Mouse (Mus musculus): ENCODE data around the gene Kxd1. TPM values are rescaled to one million over a fixed set of nuclear protein-coding genes. Genes with fewer than 3 reads are reported as not detected.
A peak's percentile ranks its signal among the peaks of the same experiment; 100 is the strongest.

Kxd1 gene
- polyA plus RNA-seq, 1 experiment from 2014 or later = 50.8 TPM

DNA sequence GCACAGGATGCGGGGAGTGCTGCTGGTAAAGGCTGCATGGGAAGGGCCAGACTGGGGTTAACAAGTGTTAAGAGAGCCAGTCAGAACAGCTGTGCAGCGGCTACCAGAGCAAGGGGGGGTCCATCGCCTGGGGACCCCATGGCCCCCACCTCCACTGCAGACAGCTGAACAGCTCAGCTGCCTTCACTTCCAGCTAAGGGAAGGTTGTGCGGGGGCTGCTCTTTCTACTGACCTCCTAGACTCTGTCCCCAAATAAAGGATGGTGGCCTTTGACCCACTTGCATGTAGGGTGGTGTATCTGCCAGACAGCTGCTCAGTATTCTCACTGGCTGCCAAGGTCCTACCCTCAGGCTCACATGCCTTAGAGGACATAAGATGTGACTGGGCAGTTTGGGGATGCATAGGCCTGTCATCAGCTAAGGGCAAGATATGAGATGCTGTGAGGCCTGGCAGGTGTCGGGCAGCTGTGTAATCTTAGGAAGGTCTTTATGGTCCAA lies 60.5 kb downstream of the Kxd1 start:
- ATAC-seq (ENCODE audit: low FRiP score) = no peak
- Histone ChIP-seq H3K9ac (no peak overlapping the region), H3K9me3 (no peaks in the 10 kb centered on the region), H3K4me3 (replicated peaks) (no peak overlapping the region), H3K4me1 (peaks cover 11% of the 10 kb centered on the region; the same call in 1 of the 2 replicates), H3K36me3 (replicated peaks) (no peaks in the 10 kb centered on the region; the same call in 1 of the 2 replicates), H3K27me3 (no peaks in the 10 kb centered on the region), H3K4me2 (no peak overlapping the region), H3K27ac (no peak overlapping the region)
- WGBS = 85% methylated on average over 5 of the region's 5 CpGs

DNA sequence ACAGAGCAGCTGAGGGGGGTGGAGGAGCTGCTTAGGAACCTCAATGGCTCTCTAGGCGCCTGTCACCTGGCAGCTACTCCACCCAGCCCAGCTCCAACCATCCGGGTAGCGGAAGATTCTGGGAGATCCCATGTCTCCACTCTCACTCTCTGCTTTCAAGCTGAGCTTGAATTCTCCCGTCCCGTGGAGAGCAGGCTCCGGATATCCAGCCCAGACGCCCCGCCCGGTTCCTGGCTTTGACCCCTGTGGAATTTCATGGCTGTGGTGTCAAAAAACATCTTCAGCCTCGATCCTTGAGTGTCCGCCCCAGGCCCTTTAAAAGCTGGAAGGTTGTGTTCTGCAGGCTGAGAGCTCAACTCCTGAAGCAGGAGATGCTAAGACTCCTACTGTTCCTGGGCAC lies 61.0 kb downstream of the Kxd1 start:
- H3K4me2 ChIP-seq = no peak overlapping the region
- H3K9ac ChIP-seq = no peak overlapping the region
- 81% methylated on average over 11 of the region's 11 CpGs for WGBS
- H3K27ac ChIP-seq = no peak overlapping the region
- H3K27me3 ChIP-seq = no peaks in the 10 kb centered on the region
- ATAC-seq (ENCODE audit: low FRiP score) = no peak
- H3K9me3 ChIP-seq = no peaks in the 10 kb centered on the region
- H3K36me3 ChIP-seq (replicated peaks) = no peaks in the 10 kb centered on the region; the same call in 1 of the 2 replicates
- peaks cover 11% of the 10 kb centered on the region; the same call in 1 of the 2 replicates for H3K4me1 ChIP-seq
- no peak overlapping the region for H3K4me3 ChIP-seq (replicated peaks)

DNA sequence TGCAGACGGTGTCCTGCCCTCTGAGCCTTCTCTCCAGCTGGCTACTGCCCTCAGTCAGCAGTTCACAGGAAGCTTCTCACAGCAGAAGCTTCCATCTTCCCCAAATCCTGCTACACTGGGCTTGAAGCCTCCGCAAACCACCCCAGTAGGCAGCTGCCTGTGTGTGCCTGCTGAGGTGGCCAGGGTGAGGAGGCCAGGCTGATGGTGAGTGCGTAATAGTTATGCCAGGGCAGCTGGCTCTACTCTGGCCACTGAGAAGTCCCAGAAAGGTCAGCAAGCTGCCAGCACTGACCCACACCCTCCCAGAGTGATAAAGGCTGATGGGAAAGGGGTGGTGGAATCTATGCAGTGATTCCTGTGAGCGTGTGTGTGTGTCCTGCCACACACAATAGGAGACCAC lies 61.5 kb downstream of the Kxd1 start:
- H3K4me1 ChIP-seq = peaks cover 11% of the 10 kb centered on the region; the same call in 1 of the 2 replicates
- no peak overlapping the region for H3K4me2 ChIP-seq
- no peaks in the 10 kb centered on the region for H3K9me3 ChIP-seq
- no peaks in the 10 kb centered on the region; the same call in 1 of the 2 replicates for H3K36me3 ChIP-seq (replicated peaks)
- no peak overlapping the region for H3K4me3 ChIP-seq (replicated peaks)
- no peaks in the 10 kb centered on the region for H3K27me3 ChIP-seq
- H3K27ac ChIP-seq = no peak overlapping the region
- no peak for ATAC-seq (ENCODE audit: low FRiP score)
- 87% methylated on average over 4 of the region's 4 CpGs for WGBS
- no peak overlapping the region for H3K9ac ChIP-seq

GRCm38 (mm10) chr8:70465701-70466100 lies 62.1 kb downstream of the Kxd1 start:
- H3K9me3 ChIP-seq = no peaks in the 10 kb centered on the region
- H3K27ac ChIP-seq = no peak overlapping the region
- H3K9ac ChIP-seq = no peak overlapping the region
- ATAC-seq (ENCODE audit: low FRiP score) = no peak
- peaks cover 11% of the 10 kb centered on the region; the same call in 1 of the 2 replicates for H3K4me1 ChIP-seq
- 99% methylated on average over 4 of the region's 4 CpGs for WGBS
- H3K4me2 ChIP-seq = no peak overlapping the region
- no peaks in the 10 kb centered on the region; the same call in 1 of the 2 replicates for H3K36me3 ChIP-seq (replicated peaks)
- H3K27me3 ChIP-seq = no peaks in the 10 kb centered on the region
- H3K4me3 ChIP-seq (replicated peaks) = no peak overlapping the region

- Histone ChIP-seq H3K4me1 (0 out of 2 replicates have a peak, but pooled peaks cover 5% of the 10 kb centered on the region), H3K9me3 (no peaks in the 10 kb centered on the region), H3K4me3 (replicated peaks) (no peak overlapping the region), H3K4me2 (no peak overlapping the region), H3K36me3 (replicated peaks) (no peaks in the 10 kb centered on the region; the same call in 1 of the 2 replicates), H3K27ac (no peak overlapping the region), H3K9ac (no peak overlapping the region), H3K27me3 (no peaks in the 10 kb centered on the region)
- 91% methylated on average over 6 of the region's 6 CpGs for WGBS
- no peak for ATAC-seq (ENCODE audit: low FRiP score)
Measured at GRCm38 (mm10) chr8:70464162-70464561, 63.6 kb downstream of the Kxd1 start.

GRCm38 (mm10) chr8:70463306-70463705 lies 64.5 kb downstream of the Kxd1 start:
- H3K4me2 ChIP-seq = no peak overlapping the region
- H3K36me3 ChIP-seq (replicated peaks) = no peaks in the 10 kb centered on the region; the same call in 1 of the 2 replicates
- no peaks in the 10 kb centered on the region for H3K27me3 ChIP-seq
- no peak overlapping the region for H3K9ac ChIP-seq
- no peak overlapping the region for H3K27ac ChIP-seq
- H3K9me3 ChIP-seq = no peaks in the 10 kb centered on the region
- ATAC-seq (ENCODE audit: low FRiP score) = no peak
- H3K4me3 ChIP-seq (replicated peaks) = no peak overlapping the region
- 0 out of 2 replicates have a peak, but pooled peaks cover 5% of the 10 kb centered on the region for H3K4me1 ChIP-seq
- WGBS = 80% methylated on average over 4 of the region's 4 CpGs

- no peak overlapping the region for H3K4me2 ChIP-seq
- WGBS = 97% methylated on average over 8 of the region's 8 CpGs
- no peak overlapping the region for H3K9ac ChIP-seq
- no peaks in the 10 kb centered on the region for H3K27me3 ChIP-seq
- 0 out of 2 replicates have a peak, but pooled peaks cover 5% of the 10 kb centered on the region for H3K4me1 ChIP-seq
- H3K9me3 ChIP-seq = no peaks in the 10 kb centered on the region
- no peak overlapping the region for H3K4me3 ChIP-seq (replicated peaks)
- no peaks in the 10 kb centered on the region; the same call in 1 of the 2 replicates for H3K36me3 ChIP-seq (replicated peaks)
- no peak overlapping the region for H3K27ac ChIP-seq
- no peak for ATAC-seq (ENCODE audit: low FRiP score)
Measured at GRCm38 (mm10) chr8:70462516-70462813, 65.3 kb downstream of the Kxd1 start.

DNA sequence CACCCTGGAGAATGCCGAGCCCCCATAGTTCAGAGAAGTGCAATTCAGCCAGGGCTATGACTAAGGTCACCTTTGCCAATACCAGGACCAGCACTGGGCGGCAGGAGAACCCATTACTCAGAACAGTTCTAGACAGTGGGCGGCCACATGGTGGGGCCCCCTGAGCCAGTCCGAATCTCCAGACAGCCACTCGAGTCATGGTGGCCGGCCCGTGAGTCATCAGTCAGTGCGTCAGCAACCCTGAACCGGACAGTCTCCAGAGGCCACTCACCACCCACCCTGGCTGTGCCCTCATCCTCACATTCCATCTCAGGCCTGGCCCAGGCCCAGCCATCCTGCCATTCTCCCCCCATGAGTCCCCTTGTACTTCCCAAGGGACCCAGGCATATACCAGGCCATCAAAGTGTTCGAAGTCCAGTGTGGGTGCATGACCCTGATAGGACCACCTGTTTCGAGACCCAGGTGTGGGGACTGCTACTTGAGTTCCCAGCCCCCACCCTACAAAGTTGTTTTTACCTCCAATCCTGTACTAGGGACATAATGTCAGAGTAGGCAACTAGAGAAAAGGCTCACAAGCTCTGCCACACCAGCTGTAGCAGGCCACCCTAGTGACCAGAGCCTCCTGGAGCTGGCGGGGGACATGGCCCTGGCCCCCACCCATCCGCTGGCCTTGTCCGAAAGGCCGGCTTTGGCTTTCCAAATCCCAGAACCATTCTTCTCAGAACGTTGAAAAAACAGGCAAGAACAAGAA lies 65.8 kb downstream of the Kxd1 start:
- WGBS = 91% methylated on average over 16 of the region's 16 CpGs
- Histone ChIP-seq H3K4me1 (0 out of 2 replicates have a peak, but pooled peaks cover 5% of the 10 kb centered on the region), H3K9ac (no peak overlapping the region), H3K4me3 (replicated peaks) (no peak overlapping the region), H3K4me2 (no peak overlapping the region), H3K27ac (no peak overlapping the region), H3K27me3 (no peaks in the 10 kb centered on the region), H3K36me3 (replicated peaks) (no peaks in the 10 kb centered on the region; the same call in 1 of the 2 replicates), H3K9me3 (no peaks in the 10 kb centered on the region)
- 0 out of 2 replicates have a peak, but pooled peaks have one; percentile 11 for ATAC-seq (ENCODE audit: low FRiP score)

DNA sequence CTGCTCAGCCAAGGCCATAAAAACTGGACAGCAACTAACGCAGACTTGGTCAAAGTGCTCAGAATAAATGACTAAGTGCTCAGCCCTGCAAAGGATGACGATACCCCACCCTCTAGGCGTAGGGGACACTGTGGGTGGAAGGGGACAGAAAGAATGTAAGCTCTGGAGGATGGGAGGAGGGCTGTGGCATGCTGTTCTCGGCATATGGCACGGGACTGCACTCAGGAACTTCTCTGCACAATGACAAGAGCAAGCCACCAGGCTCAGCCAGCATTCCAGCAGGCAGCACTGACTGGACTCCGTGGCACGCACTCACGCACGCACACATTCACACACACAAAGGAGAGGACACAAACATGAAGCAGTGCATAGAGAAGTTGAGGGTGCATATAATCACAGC lies 67.2 kb downstream of the Kxd1 start:
- Histone ChIP-seq H3K27ac (no peak overlapping the region), H3K9ac (no peak overlapping the region), H3K4me3 (replicated peaks) (no peak overlapping the region), H3K4me1 (0 out of 2 replicates have a peak, but pooled peaks cover 5% of the 10 kb centered on the region), H3K9me3 (no peaks in the 10 kb centered on the region), H3K4me2 (no peak overlapping the region), H3K27me3 (no peaks in the 10 kb centered on the region), H3K36me3 (replicated peaks) (no peaks in the 10 kb centered on the region; the same call in 1 of the 2 replicates)
- WGBS = 82% methylated on average over 9 of the region's 9 CpGs
- ATAC-seq (ENCODE audit: low FRiP score) = no peak

DNA sequence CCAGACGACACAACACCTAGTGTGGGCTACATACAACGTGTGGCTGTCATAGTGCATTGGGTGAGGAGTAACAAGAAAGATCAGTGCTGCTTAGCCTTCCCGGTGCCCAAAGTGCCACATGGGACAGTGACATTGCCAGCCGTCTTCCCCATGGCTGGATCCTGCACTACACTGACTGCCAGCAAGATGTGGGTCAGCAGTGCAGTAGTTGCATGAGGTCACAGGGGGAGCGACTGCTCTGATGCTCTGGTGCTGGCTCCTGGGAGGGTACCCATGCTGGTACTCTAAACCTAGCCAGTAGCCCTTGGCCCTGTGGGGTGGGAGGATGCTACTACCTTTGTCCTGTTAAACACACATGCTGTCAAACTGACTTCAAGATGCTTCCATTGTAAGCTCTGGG lies 67.6 kb downstream of the Kxd1 start:
- WGBS = 93% methylated on average over 5 of the region's 5 CpGs
- H3K27me3 ChIP-seq = no peaks in the 10 kb centered on the region
- H3K4me1 ChIP-seq = 0 out of 2 replicates have a peak, but pooled peaks cover 5% of the 10 kb centered on the region
- no peaks in the 10 kb centered on the region for H3K9me3 ChIP-seq
- H3K4me2 ChIP-seq = no peak overlapping the region
- no peak overlapping the region for H3K9ac ChIP-seq
- no peaks in the 10 kb centered on the region; the same call in 1 of the 2 replicates for H3K36me3 ChIP-seq (replicated peaks)
- no peak for ATAC-seq (ENCODE audit: low FRiP score)
- H3K4me3 ChIP-seq (replicated peaks) = no peak overlapping the region
- H3K27ac ChIP-seq = no peak overlapping the region

- Histone ChIP-seq H3K4me3 (replicated peaks) (no peak overlapping the region), H3K4me2 (no peak overlapping the region), H3K36me3 (replicated peaks) (no peaks in the 10 kb centered on the region; the same call in 1 of the 2 replicates), H3K9ac (no peak overlapping the region), H3K27me3 (no peaks in the 10 kb centered on the region), H3K9me3 (no peaks in the 10 kb centered on the region), H3K4me1 (0 out of 2 replicates have a peak, but pooled peaks cover 5% of the 10 kb centered on the region), H3K27ac (no peak overlapping the region)
- ATAC-seq (ENCODE audit: low FRiP score) = no peak
- 96% methylated on average over 2 of the region's 2 CpGs for WGBS
Measured at GRCm38 (mm10) chr8:70459636-70460035, 68.1 kb downstream of the Kxd1 start.

GRCm38 (mm10) chr8:70458462-70458861 lies 69.3 kb downstream of the Kxd1 start:
- Histone ChIP-seq H3K4me3 (replicated peaks) (no peak overlapping the region), H3K27me3 (no peaks in the 10 kb centered on the region), H3K4me1 (0 out of 2 replicates have a peak, but pooled peaks cover 2% of the 10 kb centered on the region), H3K9me3 (no peaks in the 10 kb centered on the region), H3K4me2 (no peak overlapping the region), H3K27ac (no peak overlapping the region), H3K36me3 (replicated peaks) (no peaks in the 10 kb centered on the region), H3K9ac (no peak overlapping the region)
- no peak for ATAC-seq (ENCODE audit: low FRiP score)
- WGBS = 83% methylated on average over 3 of the region's 3 CpGs

Measured in forebrain, embryonic 12.5 days (tissue).